Mouse (Mus musculus) CH12F3 (cell line): ENCODE measurements around the gene Zfp933.
"Not testable (repeated sequence)": the region's sequence is repeated elsewhere in the genome, so short reads cannot be mapped to it uniquely, and the experiment has no call there.

Experiments used
- in situ Hi-C: fragments of 300-500 bp; cut with MboI; formaldehyde crosslinking; loops from 2 replicates; pipeline ENCODE4 v1.14.3; 2020; ENCODE audit warnings: low sequenced_read_pairs

The Zfp933 gene

DNA sequence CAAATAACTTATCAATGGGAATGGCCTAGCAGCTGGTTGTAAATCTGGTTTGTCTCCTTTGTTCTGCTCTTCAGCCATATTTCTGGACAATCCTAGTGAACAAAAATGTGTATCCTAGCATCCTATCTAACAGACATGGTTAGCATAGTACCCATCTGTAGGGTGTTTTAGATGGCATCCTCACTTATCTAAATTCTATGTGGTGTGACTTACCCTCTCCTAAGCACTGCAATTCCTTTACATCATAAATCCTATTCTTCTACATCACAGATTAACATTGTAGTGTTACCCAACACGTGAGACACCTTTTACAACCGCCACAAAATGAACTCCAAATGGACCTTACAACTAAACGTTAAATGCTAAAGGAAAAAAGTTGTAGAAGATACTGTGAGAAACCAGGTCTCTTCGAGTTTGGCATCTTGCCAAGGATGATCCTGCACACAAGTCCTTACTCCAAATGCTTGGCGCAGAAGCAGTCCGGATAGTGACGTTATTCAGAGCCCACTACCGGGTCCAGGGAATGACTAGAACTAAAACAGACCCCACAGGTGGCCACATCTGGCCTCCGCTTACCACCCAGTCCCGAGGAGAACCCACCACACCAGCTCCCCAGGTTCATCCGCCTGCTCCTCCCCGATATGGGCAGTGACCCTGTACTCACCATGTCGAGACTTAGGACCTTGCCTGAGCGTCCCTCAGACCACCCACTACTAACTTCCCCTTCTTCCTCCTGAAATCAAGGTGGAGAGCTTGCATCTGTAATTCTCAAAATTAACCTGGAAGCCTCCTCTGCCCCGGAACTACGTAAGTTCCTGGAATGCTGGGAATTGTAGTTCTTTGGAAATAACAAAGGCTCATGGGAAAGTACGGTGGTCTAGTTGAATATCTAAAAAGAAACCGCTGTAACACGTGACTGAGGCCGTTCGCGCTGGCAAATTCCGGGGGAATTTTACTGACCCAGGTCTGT lies at the start of gene Zfp933:
Zfp933 (minus strand) TSS at position 753 of the 970 bp plus-strand sequence.
- in situ Hi-C loops: no loop called here

DNA sequence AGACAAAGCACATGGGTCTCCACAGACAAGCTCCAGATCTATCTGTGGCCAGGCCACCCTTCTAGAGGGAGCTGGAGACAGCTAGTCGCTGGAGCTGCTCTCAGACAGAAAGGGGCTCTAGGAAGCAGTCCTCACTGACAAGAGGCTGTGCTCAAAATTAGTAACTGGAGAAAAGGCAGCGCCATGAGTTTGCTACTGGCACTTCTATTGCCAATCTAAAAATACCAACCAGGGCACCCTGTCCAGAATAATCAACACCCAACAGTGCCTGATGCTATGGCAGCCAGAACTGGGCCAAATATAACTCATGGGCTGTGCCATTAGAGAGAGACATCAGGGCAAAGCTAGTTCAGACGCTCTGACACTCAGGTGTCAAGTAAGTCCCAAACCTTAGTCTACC lies 49.2 kb upstream of the Zfp933 start:
- in situ Hi-C loops: no loop called here

DNA sequence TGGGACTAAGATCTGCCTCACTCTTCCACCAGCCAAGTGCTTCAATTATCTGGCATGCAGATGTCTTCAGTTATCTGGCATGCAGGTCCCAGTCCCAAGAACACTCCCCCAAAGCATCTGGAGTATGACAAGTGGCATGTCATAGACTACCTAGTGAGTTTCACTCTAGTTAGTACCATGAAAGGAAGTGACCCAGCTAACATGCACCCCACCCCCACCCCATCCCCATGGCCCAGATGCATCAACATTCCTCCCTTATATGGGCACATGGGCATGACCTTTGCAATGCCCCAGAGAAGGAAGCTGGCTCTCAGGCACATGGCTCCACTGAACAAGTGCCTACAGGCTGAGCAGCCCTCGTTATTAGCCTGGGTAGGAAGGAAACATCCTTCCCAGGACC lies 48.2 kb upstream of the Zfp933 start:
- in situ Hi-C loops: no loop called here

DNA sequence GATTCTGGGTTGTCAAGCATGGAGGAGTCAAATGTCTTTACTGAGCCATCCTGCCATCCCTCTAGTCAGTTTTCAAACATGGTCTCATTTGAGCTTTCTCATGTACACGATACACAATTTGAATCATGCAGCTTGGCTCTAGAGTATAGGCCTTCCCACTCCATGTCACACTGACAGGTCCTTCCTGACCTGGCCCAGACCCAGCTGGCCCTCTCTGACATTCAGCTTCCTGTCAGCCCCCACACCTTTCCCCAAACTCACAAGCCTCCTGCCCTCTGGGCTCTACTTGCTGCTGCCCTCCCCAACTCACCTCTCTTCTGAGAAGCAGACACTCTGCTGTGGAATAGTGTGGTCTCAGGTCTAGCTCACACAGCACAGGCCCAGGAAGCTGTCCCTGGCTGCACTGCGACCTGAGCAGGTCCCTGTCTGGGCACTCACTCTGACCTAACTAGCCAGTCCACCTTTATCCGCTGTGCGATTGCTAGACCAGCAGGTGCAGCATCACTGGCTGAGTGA lies 47.7 kb upstream of the Zfp933 start:
- in situ Hi-C loops: no loop called here

DNA sequence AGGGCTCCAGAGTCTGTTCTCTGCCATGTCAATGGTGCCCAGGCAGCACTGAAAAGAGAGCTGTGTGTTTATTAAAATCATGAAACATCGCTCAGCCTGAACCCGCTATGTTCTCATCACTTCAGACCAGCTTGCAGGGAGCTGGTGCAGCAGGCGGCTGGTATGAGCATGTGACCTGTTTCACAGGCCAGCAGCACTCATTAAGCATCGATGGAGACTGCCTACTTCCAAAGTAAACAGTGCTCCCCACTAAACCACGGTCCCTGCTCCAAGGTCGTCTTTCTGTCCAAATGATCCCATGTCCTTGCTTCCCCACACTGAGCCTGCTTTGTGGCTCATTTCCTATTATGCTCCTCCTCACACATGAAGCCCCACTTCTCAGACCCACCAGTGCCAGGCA lies 42.2 kb upstream of the Zfp933 start:
- in situ Hi-C loops: no loop called here

DNA sequence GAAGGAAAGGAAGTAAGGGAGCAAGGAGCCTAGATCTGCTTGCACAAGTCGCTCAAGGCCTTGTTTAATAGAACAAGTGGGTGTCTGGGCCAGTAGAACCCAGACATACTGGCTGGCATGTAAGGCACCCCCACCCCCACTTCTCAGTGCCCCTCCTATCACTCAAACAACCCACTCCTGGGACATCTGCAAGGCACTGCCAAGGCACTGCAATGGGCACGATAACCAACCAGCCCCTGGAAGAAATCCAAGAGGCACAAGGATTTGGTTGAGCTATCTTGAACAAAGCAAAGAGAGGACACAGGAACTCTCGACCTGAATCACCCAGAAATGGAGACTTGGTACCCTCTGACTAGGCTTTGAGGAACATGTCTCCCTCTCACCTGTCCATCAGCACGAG lies 40.1 kb upstream of the Zfp933 start:
- in situ Hi-C loops: no loop called here

DNA sequence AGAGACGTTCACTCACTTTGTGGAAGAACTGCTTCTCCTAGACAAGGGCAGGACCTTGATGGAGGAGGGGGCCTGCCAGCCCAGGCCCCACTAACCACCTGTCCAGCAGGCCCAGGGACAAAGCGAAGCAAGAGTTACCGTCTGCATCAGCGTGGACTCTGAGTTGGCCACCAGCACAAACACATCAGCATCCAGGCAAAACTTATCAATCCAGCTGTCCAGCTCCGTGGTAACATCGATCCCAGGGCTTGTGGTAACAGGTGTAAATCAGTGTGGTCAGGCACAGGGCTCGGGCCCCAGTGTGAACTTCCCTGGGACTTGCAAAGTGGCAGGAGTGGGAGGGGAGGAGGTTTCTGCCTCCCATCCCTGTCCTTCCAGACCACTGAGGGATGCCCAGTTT lies 39.1 kb upstream of the Zfp933 start:
- in situ Hi-C loops: no loop called here

DNA sequence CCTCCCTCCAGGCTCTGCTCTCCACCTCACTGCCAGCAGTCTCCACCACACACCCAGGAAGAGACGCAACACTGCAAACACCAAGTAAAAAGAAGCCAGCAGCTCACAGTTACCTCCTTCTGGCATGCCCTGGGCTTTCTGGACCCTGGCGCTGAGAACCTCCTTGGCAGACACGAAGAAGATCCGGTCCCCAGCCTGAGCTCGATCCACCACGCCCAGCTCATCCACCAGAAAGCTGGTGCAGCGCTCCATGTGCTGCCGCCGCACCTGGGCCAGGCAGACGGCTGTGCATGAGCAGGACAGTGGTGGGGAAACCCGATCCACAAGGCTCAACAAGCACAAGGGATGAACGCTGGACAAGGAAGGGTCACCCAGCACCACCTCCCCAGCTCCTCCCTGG lies 38.0 kb upstream of the Zfp933 start:
- in situ Hi-C loops: no loop called here

DNA sequence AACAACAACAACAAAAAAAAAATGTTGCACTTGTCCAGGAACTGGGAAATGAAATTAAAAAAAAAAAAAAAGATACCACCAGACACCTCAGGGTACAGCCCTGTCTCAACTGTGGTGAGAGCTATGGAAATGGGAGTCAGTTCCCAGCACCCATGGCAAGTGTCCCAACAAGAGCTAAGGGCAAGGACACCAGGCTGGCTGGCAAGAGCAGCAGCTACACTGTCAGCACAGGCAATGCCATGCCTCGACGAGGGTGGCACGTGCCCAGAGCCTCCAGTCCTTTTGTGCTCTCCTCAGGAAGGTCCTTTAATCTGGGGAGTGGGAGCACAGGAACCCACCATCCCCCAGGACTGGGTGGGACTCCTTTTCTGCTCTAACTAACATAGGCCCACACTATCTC lies 36.0 kb upstream of the Zfp933 start:
- in situ Hi-C loops: no loop called here

DNA sequence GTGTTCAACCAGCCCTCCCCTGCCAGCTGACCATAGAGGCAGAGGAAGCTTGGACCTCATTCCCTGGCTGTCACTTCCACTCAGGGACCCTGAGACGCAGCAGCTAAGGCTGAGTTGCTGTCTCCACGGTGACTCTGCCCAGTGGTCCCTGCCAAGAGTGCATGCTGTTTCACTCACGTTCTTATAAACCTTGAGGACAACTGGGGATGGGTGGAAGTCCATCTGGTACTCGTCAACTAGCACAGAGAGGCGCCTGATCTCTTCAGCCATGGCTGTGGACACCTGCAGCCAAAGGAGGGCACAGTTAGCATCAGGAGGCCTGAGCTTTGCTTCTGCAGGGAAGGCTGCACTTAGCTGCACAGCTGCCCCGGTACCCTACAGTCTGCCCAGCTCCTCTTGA lies 34.9 kb upstream of the Zfp933 start:
- in situ Hi-C loops: no loop called here

DNA sequence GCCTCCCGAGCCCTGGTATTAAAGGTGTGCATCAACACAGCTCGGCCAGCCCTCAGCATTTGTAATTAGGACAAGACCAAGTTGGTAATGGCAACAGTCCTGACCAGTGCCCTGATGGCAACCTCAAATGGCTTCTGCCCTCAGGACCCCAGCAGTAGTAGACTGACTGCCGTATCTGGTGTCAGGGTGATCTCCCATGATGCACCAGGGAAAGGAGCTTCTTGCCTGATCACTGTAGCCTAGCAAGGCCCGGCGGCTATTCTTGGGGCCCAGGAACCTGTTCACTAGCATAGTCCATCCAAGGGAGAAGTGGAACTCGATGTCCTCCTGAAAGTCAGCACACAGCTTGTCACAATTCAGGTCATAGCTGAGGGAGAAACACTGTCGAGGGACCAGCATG lies 33.6 kb upstream of the Zfp933 start:
- in situ Hi-C loops: no loop called here

DNA sequence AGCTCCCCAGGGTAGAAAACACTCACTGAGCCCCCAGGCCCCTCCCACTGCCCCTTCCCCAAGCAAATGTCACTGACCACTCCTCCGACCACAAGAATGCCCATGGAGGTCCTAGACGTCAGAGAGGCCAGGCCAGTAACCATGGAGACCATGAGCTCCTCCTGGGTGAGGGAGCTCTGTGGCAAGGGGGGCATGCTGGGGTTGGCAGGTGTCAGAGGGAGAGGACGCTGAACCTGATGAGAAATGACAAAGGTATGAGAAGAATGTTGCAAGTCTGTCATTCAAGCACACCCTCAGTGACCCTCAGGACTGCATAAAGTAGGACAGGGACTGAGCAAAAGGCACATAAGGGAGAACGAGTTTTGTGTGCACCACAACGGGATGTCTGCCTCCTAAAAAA lies 31.7 kb upstream of the Zfp933 start:
- in situ Hi-C loops: no loop called here

DNA sequence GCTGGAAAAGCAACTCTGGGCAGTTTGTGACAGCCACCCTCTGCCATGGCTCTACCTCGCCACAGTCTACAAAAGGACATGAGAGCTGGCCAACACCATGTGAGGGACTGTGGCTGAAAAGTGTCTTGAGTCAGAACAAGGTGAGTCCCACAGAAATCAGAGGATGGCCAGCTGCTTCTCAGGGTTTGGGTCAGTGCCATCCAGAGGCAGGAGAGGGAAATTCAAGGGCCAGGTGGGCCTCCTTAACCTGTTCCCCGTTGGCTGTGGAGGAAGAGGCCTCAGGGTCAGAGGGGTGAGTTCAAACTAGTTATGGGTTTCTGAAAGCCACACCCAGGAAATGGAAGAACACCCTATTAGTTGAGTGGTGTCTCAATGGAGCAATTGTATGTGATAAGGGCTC lies 31.3 kb upstream of the Zfp933 start:
- in situ Hi-C loops: no loop called here

DNA sequence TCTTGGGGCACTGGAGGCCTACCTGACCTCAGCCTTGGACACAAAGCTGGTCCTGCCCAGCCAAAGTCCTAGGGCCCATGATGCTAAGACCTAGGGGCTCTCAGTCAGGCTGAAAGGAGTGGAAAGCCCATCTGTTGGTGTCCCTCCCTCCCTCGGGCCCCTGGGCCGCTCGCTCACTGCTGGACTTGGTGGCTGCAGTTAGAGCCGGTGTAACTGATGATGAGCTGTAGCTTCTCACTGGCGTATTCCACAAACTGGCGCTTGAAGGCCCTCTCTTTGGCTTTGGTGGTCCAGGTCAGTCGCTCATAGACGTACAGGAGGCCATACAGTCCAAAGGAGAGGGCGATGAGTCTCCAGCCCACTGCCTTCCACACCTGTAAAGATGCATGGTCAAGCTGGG lies 30.4 kb upstream of the Zfp933 start:
- in situ Hi-C loops: no loop called here

DNA sequence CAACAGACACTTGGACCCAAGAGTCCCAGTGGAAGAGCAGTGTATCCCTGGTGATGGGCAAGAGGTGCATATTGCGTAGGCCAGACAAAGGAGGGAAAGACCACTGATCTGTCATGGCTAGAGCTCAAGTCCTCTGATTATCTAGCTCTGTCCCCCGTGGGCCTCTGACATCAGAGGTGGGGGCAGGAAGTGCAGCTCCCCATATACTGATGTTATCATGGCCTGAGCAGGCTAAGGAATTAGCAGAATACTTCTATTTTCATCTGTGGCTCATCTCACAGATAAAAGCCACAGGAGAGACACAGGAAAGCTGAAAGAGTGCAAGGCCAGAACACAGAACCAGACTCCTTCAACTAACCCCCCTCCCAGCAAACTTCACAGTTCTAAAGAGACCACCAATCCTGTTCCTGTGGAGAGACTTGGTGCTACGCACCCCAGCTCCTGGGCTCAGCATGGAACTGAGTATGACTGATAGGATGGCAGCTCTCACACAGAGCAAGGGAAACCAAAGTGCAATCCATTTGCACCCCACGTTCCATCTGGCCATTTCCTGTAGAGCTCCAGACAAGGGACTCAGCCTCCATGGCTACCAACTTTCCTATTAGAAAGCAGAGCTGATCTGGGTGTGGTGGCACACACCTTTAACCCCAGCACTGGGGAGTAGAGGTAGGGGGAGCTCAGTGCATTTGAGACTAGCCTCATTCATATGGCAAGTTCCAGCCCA lies 27.8 kb upstream of the Zfp933 start:
- in situ Hi-C loops: no loop called here

DNA sequence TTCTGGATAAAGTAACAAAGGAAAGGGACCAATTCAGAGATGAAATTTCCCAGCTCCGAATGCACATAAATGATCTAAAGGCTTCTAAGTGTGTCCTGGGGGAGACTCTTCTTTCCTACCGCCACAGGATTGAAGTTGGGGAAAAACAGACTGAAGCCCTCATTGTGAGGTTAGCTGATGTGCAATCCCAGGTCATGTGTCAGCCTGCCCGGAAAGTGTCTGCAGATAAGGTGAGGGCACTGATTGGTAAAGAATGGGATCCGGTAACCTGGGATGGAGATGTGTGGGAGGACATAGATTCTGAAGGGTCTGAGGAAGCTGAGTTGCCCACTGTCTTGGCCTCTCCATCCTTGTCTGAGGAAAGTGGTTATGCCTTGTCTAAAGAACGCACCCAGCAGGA lies 21.1 kb upstream of the Zfp933 start:
- in situ Hi-C loops: no loop called here

DNA sequence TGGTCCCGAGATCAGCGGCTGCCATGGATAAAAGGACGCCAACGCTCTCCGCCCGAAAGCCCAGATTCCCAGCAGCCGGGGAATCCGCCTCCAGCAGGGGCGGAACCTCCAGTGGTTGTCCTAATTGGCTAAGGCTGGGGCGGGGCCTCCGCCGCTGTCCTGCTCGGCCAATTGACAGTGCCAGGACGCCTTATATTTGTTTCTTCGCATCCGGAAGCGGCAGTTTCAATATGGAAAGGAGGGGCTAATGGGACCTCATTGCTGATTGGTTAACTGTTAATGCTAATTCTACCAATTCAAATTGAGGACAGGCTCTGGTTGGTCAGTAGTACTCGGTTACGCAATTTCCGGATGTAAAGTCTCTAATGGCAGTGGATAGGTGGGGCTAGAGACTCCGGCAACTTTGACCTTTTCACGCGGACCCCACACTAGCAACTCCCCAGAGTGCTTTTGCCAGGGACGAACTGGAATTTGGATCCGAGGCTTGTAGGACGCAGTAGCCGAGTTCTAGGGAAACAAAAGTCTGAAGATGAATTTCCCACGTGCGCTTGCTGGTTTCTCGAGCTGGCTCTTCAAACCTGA lies 20.4 kb upstream of the Zfp933 start, which contains the start of the genes Miip and Fv1:
Miip (minus strand) TSS at position 367 of the 582 bp plus-strand sequence.
Fv1 (plus strand) TSS at position 530 of the 582 bp plus-strand sequence.
- in situ Hi-C loops: no loop called here

DNA sequence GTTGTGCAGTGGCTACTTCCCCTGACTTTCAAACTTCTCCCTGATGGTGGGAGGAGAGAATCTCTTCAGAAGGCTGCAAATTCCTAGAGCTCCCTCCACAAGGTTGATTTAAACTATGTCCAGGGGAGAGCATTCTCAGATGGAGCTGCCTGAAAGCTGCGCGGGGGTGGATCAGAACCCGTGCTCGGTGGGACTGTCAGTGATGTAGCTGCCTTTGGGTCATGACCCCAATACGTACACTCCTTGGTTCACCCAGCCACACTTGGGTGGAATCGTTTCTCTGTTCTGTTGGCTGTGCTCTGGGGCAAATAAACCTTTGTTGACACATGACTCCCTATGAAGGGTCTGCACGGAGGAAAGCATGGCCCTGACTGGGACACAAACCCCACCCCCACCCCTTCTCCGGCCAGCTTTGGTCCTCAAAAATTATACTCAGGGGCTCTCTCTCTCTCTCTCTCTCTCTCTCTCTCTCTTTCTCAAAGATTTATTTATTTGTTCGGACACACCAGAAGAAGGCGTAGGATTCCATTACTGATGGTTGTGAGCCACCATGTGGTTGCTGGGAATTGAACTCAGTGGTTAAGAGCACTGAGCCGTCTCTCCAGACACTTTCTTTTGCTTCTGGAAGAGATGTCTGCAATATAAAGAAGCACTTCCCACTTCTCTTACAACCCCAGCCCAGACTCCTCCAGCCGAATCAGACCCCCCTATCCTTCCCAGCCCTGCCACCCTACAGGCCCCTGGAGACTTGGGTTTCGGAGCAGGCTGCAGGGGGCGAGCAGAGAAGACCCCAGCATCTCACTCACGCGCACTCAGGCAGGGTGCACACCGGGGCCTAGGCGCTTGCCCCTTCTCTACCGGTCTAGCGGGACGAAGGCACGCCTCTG lies 19.6 kb upstream of the Zfp933 start:
- in situ Hi-C loops: no loop called here

DNA sequence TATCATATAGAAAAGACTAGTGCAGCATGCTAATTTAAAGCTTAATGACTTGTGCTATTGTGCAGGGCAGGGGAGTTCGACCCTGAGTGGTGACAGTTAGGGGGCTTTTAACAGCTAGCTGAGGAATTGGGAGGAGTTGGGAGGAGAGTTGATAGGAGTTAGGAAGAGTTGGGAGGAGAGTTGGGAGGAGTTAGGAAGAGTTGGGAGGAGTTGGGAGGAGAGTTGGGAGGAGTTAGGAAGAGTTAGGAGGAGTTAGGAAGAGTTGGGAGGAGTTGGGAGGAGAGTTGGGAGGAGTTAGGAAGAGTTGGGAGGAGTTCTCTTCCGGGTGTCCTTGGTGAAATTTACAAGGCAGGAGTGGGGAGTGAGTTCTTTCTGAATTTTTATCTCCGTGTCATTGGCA lies 18.6 kb upstream of the Zfp933 start:
- in situ Hi-C loops: not testable (repeated sequence)

DNA sequence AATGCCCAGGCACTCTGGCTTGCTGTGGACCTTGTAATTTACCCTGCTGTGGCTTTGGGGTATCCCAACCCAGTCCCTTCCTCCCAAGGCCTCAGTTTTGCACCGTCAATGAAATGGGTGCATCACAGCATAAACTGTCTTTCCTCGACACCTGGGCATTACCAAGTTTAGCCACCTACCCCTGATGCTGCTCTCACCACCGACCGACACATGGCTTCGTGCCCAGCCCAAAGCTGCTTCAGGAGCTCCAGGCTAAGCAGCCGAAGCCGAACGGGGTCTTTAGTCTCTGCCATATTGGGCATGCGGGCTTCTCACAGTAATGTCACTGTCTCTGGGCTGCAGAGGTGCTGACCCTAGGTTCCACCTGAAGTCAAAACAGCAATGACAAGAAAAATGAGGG lies 17.9 kb upstream of the Zfp933 start:
- in situ Hi-C loops: no loop called here
